Mouse (Mus musculus) c-Kit-positive CD71-negative TER-119-negative erythroid progenitor cells, embryonic 14.5 days (primary cell): ENCODE results near the gene Cyp4a30b.
"Not testable (repeated sequence)": the region's sequence is repeated elsewhere in the genome, so short reads cannot be mapped to it uniquely, and the experiment has no call there.

ENCODE experiments used
- DNase-seq: peaks from one replicate; pipeline ENCODE4 v3.0.0-alpha.2; 2013; ENCODE audit warnings: low read depth

Cyp4a30b gene

GRCm38 (mm10) chr4:115452304-115452703 lies at the start of gene Cyp4a30b:
Cyp4a30b (plus strand) TSS chr4:115452604.
- DNase-seq: no peak

DNA sequence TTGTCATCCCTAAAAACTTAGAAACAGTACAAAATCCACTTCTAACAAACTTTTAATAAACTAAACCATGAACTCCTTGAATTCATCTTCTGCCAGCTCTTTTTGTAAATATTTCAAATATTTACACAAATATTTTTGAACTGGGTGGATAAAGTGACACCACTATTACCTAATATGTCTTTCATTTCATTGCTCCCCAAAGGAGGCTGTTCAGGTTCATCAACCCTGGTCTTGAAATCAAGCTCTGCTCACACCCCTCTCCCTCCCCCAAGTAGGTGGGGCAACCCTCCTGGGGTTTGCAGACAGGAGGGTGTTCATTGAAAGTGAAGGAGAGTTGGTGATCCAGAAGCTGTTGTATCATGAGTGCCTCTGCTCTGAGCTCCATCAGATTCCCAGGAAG lies 41.1 kb upstream of the Cyp4a30b start, which contains the start of gene Cyp4a12b:
Gene Cyp4a12b (plus strand): TSS at position 301 of the 400 bp plus-strand sequence.
- not testable (repeated sequence) for DNase-seq

- no peak for DNase-seq
These were observed 1.7 kb upstream of the Cyp4a30b start for GRCm38 (mm10) chr4:115450577-115451137.

DNA sequence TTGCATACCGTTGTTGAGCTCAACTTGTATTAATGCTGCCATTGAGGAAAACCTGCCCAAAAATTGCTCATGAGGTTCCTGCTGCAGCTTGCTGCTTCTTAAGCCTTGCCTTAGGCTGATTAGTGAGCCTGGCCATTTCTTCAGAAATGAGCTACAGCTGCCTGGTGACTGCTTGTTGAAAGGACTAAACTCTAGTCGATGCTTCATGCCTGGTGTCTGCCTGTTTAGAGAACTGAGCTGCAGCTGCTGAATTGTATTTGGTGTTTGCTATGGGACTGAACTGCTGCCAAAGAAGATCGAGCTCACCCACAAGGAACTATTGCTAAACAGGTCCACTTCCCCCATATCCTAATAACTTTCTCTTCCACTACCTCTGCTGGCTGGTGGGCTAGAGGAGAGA lies 21.2 kb downstream of the Cyp4a30b start:
- not testable (repeated sequence) for DNase-seq

DNA sequence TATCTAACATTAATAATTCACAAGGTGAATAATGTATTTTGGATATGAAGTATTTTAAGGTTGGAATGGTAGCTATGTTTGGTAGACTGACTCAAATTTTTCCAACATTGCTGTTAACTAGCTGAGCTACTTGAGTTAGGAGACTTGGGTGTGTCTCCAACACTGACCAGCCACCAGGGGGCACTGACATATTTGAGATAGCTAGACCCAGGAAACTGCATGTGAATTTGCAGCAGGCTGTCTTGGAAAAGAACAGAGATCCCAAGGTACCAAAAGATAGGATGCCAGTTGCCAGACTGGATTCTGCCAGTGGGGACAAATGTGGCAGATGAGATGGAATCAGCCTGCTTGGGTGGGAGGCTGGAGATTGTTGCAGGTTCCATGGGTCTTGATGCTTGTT lies 23.6 kb downstream of the Cyp4a30b start:
- not testable (repeated sequence) for DNase-seq

DNA sequence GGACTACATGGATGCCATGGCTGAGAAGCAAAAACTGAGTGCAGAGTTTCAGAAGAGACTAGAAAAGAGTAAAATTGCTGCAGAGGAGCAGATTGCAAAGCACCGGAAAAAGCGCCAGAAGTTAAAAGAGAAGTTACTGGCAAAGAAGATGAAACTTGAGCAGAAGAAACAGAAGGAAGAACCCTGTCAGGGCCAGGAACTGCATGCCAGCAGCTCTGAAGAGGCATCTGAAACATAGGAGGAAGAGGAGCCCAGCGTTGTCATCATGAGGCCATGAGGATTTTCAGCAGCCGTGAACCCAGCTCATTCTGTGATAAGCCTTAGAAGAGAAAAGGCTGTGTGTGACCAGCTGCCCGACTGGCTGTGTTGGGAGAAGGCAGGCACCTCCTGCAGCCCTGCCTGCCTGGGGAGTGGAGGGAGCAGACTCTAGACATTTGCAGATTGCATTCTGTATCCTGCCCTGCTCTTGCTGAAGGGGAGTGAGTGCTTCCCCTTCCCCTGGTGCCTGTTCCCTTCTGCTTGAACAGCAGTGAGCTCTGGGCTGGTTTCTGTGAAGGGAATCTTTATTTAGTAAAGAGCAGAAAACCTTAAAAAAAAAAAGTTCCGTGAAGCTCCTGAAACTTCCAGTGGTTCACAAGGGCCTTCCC lies 28.7 kb downstream of the Cyp4a30b start:
- no peak for DNase-seq

GRCm38 (mm10) chr4:115496001-115496400 lies 43.6 kb downstream of the Cyp4a30b start, which contains the start of gene Cyp4a14:
Cyp4a14 (minus strand) TSS chr4:115496142.
- DNase-seq: no peak

DNA sequence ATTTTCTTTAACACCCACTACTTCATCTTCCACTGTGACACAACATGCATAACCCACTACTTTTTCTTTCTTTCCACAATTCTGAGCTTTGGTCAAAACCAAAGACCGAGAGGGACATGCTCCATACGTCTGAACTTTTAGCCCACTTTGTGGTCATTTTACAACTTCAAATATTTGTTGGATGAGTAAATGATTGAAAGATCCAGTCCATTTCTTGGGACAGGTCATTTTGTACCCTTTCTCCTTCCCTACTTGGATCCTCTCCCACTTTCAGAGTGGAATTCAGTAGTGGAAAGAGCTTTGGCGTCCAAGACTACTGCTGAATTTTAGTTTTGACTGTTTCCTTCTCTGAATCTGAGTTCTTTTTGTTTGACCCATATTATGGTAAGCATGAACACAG lies 45.1 kb downstream of the Cyp4a30b start:
- no peak for DNase-seq

GRCm38 (mm10) chr4:115513964-115514363 lies 61.6 kb downstream of the Cyp4a30b start:
- not testable (repeated sequence) for DNase-seq

DNA sequence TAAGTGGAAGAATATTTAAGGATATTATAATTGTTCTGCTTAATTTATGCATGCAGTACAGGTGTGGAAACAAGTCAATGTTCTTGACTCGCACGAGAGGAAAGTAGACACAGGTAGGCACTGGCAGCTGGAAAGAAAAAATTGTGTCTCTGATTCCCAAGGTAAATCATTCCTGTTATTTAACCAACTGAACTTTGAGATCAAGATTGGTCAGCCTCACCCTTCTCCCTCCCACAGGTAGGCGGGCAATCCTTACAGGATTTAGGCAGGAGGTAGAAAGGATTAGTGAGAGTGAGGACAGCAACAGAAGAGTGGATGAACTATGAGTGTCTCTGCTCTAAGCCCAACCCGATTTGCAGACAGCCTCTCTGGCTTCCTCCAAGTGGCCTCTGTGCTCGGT lies 65.6 kb downstream of the Cyp4a30b start, which contains the start of gene Cyp4a10:
Gene Cyp4a10 (plus strand): TSS at position 265 of the 400 bp plus-strand sequence.
- not testable (repeated sequence) for DNase-seq

GRCm38 (mm10) chr4:115519444-115519843 lies 67.0 kb downstream of the Cyp4a30b start:
- no peak for DNase-seq
